Mouse (Mus musculus): ENCODE data around the gene Ppfibp1.

The Ppfibp1 gene

GRCm38 (mm10) chr6:146881896-146882770, 6.2 kb upstream of the Ppfibp1 start:
- in situ Hi-C loops (cut with MseI, MboI), result no loop called here

- in situ Hi-C loops (cut with MseI, MboI), result no loop called here
Measured at GRCm38 (mm10) chr6:146883426-146883825, 4.9 kb upstream of the Ppfibp1 start.

DNA sequence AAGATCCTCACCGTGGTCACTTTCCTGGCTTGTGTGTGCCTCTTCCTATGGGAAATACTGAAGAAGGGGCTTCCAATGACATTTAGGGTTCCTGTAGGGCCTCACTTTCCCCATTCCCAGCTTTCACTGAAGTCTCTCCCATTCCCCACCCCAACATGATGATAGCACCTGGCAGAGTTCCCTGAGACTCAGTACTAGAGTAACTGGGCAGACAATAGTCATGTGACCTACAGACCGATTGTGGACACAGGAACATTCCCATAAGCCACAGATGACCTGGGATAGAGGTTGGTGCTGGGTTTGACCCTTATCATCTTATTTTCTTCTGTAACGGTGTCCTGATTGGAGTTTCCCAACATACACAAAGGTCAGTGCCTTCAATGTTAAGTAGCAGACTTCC, 4.1 kb upstream of the Ppfibp1 start:
- in situ Hi-C loops (cut with MseI, MboI), result no loop called here

DNA sequence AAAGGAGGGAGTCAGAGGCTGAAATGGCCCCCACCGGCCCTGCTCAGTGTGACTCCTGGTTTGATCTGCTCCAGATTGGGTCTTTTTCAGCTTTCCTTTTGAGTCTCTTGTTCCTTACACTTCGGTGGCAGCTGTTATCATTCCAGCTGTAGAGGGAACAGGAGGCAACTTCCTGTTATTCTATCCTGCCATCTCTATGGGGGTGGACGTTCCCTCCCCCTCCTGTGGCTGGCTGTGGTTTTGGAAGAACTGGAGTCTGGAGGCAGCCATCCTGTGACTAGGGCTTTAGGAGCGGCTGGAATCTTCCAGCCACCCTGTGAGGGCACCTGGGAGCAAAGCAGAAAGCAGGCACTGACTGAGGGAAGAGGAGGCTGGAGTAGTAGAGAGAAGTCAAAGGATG, 3.4 kb upstream of the Ppfibp1 start:
- in situ Hi-C loops (cut with MseI, MboI), result no loop called here

- in situ Hi-C loops (cut with MseI, MboI), result no loop called here
Measured at GRCm38 (mm10) chr6:146888660-146889490, 588 bp downstream of the Ppfibp1 start.

GRCm38 (mm10) chr6:146890215-146890614, 1.9 kb downstream of the Ppfibp1 start:
- in situ Hi-C loops (cut with MseI, MboI), result no loop called here

GRCm38 (mm10) chr6:146890633-146891032, 2.3 kb downstream of the Ppfibp1 start:
- in situ Hi-C loops (cut with MseI, MboI), result no loop called here

DNA sequence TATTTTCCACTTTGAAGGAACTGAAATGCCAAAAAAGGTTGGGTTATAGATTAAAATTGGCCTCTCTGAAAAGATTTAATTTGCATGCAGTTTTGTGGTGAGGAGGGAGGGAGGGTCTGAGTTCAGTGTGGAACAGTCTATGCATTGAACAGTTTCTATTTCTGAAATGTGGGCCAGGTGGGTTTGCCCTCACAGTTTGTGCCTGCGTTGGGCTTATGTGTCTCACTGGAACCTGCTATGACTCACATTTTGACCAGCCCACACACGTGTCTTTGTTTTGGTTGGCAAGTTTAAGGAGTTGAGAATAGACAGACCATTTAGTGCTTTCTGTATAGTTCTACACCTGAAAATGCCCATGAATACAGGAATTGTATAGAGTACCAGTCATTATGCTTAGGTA, 5.6 kb downstream of the Ppfibp1 start:
- in situ Hi-C loops (cut with MseI, MboI), result no loop called here

DNA sequence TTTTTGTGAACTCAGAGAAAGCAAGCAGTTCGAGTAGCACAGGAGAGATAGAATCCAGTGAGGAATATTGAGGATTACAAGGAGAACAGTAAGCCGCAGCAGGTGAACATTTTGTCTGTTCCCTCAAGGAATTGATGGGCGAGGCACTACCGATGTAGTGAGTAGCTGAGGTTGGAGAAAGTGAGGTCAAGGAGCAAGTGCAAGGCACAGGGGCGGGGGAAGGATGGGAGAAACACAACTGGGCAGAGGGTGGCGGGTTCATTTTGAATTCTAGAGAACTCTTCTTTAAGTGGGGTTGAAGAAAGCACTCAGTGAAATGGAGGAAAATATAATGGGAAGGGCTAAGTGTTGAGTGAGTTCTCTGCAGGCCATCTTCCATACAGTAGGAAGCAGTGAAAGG, 10.4 kb downstream of the Ppfibp1 start:
- in situ Hi-C loops (cut with MseI, MboI), result no loop called here

DNA sequence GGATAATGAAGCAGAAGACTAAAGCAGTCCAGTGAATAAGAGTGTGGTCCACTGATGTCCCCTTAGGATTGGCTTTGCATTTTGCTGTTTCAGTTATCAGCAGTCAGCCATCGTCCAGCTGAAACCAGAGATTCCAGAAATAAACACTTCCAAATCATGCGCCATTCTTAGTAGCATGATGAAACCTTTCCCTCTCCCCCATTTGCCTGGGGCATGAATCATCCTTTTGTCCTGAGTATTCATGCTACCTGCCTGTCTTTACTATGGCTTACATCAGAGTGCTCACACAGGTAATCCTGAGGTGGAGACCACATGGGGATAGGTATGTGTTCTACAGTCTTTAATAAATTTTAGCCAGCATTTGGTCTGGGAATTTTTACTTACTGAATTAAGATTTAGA, 11.4 kb downstream of the Ppfibp1 start:
- in situ Hi-C loops (cut with MseI, MboI), result no loop called here

DNA sequence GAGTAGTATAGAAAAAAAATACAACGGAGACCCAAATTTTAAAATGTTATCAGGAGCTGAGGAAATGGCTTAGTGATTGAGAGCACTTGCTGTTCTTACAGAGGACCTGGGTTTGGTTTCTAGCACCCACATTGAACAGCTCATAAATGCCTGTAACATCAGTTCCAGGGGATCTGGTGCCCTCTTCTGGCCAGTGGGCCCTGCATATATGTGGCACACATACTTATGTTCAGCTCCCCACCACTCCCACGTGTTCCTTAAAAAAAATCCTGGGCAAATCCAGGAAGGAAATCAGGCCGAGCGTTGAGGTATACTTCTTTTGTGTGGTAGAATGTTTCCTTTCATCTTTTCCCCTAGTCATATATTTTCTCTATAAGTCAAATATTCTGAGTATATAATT, 13.6 kb downstream of the Ppfibp1 start:
- in situ Hi-C loops (cut with MseI, MboI), result no loop called here

DNA sequence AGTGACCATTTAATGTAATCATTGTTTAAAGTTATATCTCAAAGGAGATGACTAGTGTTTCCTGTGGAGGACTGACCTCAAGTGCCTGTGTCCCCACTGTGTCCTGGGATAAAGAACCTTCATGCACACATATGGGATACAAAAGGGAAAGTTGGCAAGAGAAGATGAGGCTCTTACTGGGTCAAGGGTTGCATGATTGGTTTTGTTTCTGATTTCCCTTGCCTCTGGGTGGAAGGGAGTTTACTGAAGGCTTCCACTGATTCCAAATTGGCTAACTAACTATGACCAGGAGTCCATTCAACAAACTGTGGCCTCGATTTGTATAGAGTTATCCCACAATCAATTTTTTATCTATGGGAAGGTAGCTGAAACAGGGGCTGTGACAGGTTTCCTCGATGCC, 15.3 kb downstream of the Ppfibp1 start:
- in situ Hi-C loops (cut with MseI, MboI), result no loop called here

- in situ Hi-C loops (cut with MseI, MboI), result no loop called here
Measured at GRCm38 (mm10) chr6:146904707-146905106, 16.4 kb downstream of the Ppfibp1 start.

DNA sequence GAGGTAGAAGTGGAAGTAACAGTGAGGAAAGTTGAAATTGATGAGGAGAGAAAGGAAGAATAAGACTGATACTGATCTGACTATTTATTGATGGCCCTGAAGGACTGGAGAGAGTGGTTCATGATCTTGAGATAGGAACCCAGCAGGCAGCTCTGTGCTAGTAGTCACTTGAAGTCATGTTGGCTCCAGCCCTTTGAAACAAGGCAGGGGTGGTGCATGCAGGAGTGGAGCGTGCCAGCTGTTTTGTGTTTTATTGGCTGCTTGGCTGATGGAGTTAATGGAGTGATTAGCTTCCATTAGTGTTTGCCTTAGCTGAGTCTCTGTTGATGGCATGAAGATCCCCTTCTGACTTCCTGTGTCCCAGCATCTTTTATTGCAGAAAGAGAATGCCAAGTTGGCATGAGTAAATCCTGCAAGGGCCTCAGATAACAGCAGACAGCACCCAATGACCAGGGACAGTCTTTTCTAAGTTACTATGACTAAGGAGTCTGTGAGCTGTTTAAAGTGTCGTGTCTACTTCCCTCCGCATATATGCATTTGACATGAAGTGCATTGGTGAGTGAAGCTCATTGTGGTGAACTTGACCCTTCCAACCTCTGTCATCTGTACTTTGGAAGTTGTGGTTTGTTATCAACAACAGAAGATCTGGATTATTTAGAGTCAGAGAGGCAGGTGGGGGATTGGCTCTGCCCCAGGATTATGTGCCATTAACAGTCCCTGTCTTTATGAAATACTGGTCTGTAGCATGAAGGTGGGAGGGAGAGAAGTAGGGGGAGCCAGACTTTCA, 17.9 kb downstream of the Ppfibp1 start:
- in situ Hi-C loops (cut with MseI, MboI), result no loop called here

DNA sequence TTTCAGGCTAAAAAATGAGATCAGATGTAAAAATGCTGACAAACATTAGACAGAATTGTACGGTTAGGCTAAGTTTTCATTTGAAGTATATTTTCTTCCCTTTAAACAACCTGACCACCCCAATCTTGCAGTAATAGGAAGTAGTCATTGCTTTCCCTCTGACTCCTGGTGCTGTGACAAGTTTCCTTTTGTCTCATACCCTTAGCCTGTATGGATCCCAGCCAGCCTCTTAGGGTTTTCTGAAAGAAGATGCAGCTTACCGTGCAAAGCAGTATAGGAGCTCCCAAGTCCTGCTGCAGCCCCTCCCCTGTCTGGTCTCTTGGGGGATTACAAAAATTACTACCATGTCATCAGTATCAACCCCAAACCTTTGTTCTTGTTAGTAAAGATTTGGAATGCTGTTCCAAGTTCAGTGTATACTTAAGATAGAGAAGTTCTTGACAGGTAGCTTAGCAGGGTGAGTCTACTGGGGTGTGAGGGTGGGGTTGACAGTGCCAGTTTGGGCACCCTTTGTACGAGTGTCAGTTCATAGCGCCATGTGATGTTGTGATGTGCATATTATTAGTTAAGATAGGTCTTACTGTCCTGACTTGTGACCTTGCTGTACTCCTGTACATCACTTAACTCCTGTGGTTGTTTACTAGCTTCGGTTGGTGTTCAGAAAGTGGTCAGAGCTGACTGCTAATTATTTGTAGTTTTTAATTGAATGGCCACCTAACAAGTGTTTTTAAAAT, 18.9 kb downstream of the Ppfibp1 start:
- in situ Hi-C loops (cut with MseI, MboI), result no loop called here

- in situ Hi-C loops (cut with MseI, MboI), result no loop called here
Measured at GRCm38 (mm10) chr6:146907795-146908190, 19.5 kb downstream of the Ppfibp1 start.

- in situ Hi-C loops (cut with MseI, MboI), result no loop called here
Measured at GRCm38 (mm10) chr6:146908801-146909200, 20.5 kb downstream of the Ppfibp1 start.

GRCm38 (mm10) chr6:146909725-146910489, 21.6 kb downstream of the Ppfibp1 start:
- in situ Hi-C loops (cut with MseI, MboI), result no loop called here

DNA sequence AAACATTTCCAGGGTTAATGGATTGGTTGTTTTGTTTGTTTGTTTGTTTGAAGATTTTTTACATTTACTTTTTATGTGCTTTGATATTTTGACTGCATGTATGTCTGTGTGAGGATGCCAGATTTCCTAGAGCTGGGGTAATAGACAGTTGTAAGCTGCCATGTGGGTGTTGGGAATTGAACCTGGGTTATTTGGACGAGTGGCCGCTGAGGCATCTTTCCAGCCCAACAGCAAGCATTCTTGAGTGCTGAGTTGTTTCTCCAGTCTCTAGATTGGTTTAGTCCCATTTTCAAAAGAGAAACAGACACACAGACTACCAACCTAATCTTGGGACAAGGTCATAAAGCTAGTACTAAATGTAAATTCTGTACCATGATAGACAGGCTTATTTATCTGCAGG, 22.5 kb downstream of the Ppfibp1 start:
- in situ Hi-C loops (cut with MseI, MboI), result no loop called here

- in situ Hi-C loops (cut with MseI, MboI), result no loop called here
Measured at GRCm38 (mm10) chr6:146912835-146913488, 24.7 kb downstream of the Ppfibp1 start.
